Mouse (Mus musculus): Measurements from ENCODE around the gene Sbk3.
"Not testable (repeated sequence)": the region's sequence is repeated elsewhere in the genome, so short reads cannot be mapped to it uniquely, and the experiment has no call there.

Sbk3 gene

GRCm38 (mm10) chr7:4971068-4971467 is at the start of gene Sbk3:
Gene Sbk3, minus strand, starts transcription at chr7:4971168.
- DNase-seq (ENCODE audit: inconsistent ontology term) = no peak

- no peak for DNase-seq (ENCODE audit: inconsistent ontology term)
These were observed 49.7 kb upstream of the Sbk3 start for GRCm38 (mm10) chr7:5020685-5021084.

DNA sequence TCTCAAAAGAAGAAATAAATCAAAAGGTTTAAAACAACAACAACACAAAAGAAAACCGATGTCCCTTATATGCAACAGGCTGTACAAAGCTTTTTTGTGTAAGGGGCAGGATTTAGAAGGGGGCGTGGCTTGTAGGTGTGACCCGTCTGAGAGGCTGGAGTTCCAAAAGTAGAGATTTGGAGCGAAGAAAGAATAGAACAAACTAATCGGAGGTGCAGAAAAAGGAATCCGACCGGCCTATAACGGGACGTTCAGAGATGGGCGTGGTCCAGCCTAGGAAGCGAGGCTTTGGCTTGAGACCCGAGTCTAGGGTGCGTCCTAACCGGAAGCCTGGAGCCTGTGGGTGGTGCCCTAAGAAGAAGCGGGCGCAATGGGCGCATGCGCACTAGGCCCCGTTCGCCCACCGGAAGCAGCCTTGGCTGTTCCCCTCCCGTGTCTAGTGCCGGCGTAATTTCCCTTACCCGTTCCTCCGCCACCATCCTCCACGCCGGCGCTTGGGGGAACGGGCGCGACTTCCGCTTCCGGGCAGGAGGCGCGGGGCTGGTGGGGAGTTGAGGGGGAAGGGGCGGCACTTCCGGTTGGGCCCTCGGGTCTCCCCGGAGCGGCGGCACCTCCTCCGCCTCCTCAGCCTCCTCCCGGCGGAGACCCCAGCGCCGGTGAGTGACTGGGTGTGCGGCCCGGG is 49.2 kb upstream of the Sbk3 start, which contains the start of the genes Zfp865 and Ccdc106:
Gene Zfp865, plus strand, starts transcription at position 377 of the 682 bp plus-strand sequence.
Gene Ccdc106, plus strand, starts transcription at position 554 of the 682 bp plus-strand sequence.
- DNase-seq (ENCODE audit: inconsistent ontology term) = peak; percentile 99

DNA sequence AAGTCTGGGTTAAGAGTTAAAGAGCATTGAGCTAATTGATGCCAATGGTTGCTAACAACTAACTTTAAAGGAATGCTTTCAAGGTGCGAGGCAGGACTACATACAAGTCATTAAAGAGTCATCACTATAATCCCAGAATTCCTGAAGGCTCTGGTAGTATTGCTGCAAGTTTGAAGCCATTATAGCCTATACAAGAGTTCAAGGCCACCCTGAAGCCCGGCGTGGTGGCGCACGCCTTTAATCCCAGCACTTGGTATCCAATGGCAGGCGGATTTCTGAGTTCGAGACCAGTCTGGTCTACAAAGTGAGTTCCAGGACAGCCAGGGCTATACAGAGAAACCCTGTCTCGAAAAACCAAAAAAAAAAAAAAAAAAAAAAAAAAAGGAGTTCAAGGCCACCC is 48.6 kb upstream of the Sbk3 start:
- peak; percentile 5 for DNase-seq (ENCODE audit: inconsistent ontology term)

DNA sequence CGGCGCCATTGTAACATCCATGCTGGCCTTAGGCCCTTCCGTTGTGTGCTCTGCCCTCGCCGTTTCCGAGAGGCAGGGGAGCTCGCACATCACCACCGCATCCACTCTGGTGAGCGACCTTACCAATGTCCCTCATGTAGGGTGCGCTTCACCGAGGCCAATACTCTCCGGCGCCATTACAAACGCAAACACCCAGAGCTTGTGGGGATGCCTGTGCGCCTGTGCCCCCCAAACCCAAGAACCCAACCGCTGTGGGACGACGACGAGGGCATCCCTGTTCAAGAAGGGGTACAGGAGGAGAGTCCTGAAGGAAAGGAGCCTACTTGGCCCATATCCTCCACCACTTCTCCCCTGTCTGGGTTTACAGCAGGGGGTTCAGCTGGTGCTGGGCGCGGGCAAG is 47.0 kb upstream of the Sbk3 start:
- DNase-seq (ENCODE audit: inconsistent ontology term) = no peak

- DNase-seq (ENCODE audit: inconsistent ontology term) = no peak
These were observed 46.4 kb upstream of the Sbk3 start for GRCm38 (mm10) chr7:5017352-5017751.

GRCm38 (mm10) chr7:5016920-5017319 is 46.0 kb upstream of the Sbk3 start:
- no peak for DNase-seq (ENCODE audit: inconsistent ontology term)

DNA sequence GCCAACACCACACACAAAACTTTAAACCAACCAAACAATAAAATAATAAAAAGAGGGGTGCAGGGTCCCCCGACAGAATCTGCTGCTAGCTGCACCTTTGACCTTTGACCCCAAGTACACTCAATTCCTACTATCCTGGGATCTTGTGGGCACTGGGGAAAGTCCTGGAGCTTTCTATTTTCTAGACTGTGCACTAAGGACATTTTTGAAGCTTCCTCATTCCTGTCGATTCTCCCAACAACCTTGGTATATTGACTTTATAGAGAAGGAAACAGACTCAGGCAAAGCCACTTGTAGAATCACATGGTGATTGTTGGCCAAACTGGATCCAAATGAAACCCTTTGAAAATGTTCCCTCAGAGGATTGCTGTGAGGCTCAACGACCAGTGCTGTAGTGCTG is 45.1 kb upstream of the Sbk3 start:
- DNase-seq (ENCODE audit: inconsistent ontology term) = no peak

DNA sequence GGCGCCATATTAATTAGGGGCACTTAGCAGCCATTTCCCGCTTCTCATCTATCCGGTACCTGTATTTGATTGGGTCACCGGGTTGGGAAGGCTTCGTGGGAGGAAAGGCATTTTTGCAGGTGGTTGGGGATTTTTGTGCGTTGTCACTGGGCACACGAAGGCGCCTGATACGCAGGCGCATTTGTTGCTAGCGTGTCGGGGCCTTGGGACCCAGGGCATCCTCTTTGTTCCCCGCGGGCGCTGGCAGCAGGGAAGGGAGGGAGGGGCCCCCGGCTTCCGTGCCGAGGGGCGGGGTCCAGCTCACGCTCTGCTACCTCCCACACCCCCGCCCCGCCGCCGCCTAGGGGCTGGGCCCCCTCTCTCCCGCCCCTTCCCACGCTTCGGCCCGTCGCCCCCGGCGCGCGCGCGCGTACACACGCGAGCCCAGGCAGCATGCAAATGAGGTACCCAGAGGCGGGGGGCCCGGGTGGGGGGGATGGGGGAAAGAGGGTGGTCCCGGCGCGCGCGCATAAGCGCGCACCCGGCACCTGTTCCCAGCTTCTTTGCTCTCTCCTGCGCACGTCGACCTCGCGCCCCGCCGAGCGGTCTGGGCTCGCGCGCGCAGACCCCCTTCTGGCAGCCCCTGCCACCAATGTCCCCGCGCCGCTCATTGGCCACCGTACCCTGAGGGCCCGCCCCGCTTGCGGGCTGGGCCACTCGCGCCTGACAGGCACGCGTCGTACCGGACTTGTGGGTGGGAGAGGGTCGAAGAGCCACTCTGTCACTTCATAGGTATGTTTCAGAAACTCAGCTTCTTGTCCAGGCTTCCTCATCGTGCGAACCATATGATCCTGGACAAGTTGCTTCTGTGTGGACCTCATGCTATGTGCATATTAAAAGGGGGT is 44.4 kb upstream of the Sbk3 start, which contains the start of gene Gm44973:
Gene Gm44973, plus strand, starts transcription at position 379 of the 884 bp plus-strand sequence.
- peak; percentile 98 for DNase-seq (ENCODE audit: inconsistent ontology term)

DNA sequence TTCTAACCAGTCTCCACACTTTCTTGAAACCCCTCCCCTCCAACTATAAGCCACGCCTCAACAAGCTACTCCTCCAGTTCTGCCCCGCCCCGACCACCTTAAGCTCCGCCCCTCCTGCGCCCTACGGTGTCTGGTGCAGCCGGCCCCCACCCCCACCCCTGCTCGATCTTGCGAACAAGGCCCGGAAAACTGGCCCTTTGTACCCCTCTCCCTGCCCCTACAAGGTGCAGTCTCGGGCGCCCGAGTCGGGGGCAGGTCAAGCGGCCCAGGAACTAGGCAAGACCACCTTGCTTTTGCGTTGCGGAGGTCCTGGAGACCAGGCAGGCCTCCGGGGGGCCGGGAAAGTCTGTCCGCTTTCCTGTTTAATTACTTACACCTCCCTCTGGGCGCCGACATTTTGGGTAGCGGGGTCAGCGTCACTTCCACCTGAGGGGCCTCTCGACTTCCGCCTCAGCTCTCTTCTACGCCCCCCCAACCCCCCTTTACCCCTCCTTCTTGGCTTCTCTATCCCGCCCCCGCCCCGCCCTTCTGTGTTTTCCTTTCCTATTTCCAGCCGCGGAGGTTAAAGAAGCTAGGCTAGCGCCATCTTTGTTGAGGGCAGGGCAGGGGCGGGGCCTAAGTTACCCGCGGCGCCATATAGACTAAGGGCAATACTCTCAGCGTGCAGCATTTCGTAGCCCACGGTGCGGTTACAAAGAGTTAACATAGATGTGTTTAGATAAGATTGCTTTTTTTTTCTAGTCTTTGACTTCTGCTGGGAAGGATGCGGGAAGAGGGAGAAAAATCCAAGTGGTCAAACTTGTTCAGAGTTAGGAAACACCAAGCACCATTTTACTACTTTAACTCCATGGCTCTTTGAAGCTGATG is 43.5 kb upstream of the Sbk3 start, which contains the start of the genes Zfp524 and Fiz1:
Gene Zfp524, plus strand, starts transcription at position 165 of the 867 bp plus-strand sequence.
Gene Fiz1, minus strand, starts transcription at position 447 of the 867 bp plus-strand sequence.
- DNase-seq (ENCODE audit: inconsistent ontology term) = peak; percentile 100

- no peak for DNase-seq (ENCODE audit: inconsistent ontology term)
These were observed 41.9 kb upstream of the Sbk3 start for GRCm38 (mm10) chr7:5012681-5013513.

DNA sequence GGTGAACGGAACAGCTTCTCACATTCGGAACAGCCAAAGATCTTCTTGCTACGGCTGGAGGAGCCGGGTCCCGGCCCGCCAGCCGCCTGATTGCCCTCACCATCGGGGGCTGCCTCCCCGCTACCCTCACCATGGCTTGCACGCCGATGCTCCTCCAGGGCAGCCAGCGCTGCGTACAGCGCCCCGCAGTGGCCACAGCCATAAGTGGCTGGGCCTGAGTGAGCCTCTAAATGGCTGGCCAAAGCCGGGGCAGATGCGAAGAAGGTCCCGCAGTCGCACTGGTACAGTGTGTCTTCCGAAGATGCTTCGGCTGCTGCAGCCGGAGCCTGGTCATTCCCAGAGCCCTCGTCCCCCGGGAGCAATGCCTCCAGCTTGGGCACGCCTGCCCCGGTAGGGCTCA is 37.3 kb upstream of the Sbk3 start:
- no peak for DNase-seq (ENCODE audit: inconsistent ontology term)

- DNase-seq (ENCODE audit: inconsistent ontology term) = not testable (repeated sequence)
These were observed 31.9 kb upstream of the Sbk3 start for GRCm38 (mm10) chr7:5002876-5003275.

GRCm38 (mm10) chr7:4999876-5000275 is 28.9 kb upstream of the Sbk3 start:
- DNase-seq (ENCODE audit: inconsistent ontology term) = no peak

- DNase-seq (ENCODE audit: inconsistent ontology term) = peak; percentile 88
These were observed 26.0 kb upstream of the Sbk3 start for GRCm38 (mm10) chr7:4996934-4997333.

DNA sequence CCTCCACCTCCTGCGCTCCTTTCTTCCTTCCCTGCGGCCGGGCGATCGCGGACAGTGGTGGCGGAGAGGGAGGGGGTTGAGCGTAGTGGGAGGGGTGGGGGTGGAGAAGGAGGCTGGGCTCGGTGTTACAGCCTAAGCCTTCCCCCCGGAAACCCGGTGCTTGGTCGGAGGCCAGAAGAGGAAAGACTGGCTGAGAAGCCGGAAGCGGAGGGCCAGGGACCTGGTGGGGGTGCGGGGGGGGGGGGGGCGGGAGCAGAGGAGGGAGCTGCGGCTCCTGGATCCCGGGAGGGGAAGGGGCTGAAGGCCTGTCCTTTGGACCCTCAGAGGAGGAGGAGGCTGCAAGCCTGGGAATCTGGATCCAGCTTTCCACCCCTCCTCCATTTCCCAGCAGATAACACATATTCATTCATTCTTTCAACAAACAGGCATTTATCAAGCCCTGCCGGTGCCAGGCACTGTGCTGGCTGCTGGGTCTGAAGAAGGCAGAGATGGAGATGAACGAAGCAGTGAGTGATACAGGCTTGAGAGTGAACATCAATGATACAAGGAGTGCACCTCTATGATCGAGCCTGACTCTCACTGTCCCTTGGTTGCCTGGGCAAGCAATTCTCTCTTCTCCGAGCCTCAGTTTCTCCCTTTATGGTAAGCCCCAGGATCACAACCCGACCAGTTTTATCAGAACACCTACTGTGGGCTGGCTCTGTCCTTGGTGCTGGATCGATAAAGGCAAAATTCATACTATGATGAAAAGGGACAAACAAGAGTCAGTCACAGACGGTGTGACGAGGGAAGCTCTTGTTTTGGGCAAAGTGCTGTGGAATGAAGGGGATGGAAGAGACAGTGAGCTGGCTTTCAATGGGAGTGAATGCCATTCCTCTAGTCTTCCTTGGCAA is 25.3 kb upstream of the Sbk3 start, which contains the start of gene Zfp579:
Gene Zfp579, minus strand, starts transcription at position 156 of the 893 bp plus-strand sequence.
- DNase-seq (ENCODE audit: inconsistent ontology term) = peak; percentile 96

DNA sequence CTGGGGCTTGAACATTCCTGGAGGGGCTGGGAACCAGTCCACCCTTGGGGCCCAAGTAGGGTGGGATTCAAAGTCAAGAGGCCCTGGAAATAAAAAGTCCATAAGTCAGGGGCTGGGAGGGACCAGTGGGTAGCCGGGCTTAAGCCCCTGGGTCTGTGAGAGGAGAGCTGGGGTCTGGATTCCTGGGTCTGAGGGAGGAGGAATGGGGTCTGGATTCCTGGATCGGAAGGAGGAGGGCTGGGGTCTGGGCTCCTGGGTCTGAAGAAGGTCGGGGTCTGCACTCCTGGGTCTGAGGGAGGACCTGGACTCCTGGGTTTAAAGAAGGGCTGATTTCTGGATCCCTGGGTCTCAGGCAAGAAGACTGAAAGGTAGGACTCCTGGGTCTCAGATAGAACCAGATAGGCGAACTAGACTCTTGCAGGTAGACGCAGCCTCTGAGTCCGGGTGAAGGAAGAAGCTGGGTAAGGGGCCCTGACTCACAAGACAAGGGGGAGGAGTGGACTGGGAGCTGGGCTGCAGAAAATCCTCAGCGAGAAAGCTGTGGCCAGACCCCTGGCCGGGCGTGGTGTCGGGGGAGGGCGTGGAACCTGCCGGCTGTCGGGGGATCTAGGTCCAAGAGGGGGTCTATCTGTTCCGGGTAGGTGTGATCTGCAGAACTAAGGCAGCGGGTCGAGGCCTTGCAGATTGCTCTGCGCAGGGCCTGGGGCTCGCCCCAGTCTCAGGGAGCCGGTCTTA is 24.5 kb upstream of the Sbk3 start:
- peak; percentile 7 for DNase-seq (ENCODE audit: inconsistent ontology term)

DNA sequence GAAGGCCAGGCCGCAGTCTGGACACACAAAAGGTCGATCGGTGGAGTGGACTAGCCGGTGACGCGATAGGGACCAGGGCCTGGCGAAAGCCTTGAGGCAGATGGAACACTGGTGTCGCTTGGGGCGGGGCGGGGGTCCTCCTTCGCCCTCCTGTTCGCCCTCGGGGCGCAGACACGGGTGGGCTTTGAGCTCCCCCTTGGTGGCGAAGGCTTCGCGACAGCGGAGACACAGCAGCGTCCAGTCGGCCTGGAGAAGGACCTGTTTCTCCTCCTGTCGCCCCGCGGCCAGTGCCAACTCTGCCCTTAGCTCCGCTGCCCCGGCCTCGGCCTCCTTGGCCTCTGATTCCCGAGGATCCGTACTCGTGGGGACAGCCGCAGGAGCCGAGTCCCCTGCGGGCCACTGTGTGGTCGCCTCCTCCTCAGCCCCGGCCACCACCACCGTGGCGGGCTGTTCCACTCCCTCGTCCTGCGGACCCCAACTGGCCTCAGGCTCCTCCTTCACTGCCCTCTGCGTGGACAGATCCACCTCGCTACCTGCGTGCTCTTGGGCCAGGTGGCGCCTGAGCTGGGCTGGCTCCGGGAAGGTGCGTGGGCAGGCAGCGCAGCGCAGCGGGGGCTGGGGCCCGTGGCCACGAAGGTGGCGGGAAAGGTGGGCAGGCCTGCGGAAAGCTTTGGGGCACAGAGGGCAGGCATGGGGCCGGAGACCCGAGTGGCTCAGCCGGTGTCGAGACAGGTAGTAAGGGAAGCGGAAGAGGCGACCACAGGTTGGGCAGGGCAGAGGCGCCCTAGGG is 23.2 kb upstream of the Sbk3 start:
- DNase-seq (ENCODE audit: inconsistent ontology term) = no peak

All from Muller cell, postnatal 12 days (primary cell).